Mouse (Mus musculus) myocyte (in vitro differentiated cells): ENCODE measurements around the gene Acot8.

ENCODE experiments used
- POLR2A ChIP-seq: IDR thresholded peaks from one replicate; pipeline ENCODE4 v1.6.1; 2011; ENCODE audit warnings: low read depth, mild to moderate bottlenecking, control low read depth, moderate library complexity; ENCODE audit not compliant: insufficient read length
- POLR2AphosphoS2 ChIP-seq: IDR thresholded peaks from one replicate; pipeline ENCODE4 v1.6.1; 2011; ENCODE audit warnings: low read depth, control low read depth; ENCODE audit not compliant: insufficient read length

GRCm38 (mm10) chr2:164815348-164815747 is 10.7 kb upstream of the Acot8 start:
- TF ChIP-seq POLR2A, result no peak
- TF ChIP-seq POLR2AphosphoS2, result no peak
